Mouse (Mus musculus) kidney, postnatal 0 days (tissue): ENCODE results near the gene Tmem59. TPM values are rescaled to one million over a fixed set of nuclear protein-coding genes. Genes with fewer than 3 reads are reported as not detected.

Source experiments
- ATAC-seq: fragments of 200-750 bp; cut with Nextera tagmentation; replicated peaks from 2 replicates; pipeline ENCODE4 v1.8.0; 2017; ENCODE audit warnings: low read depth, moderate number of reproducible peaks, moderate TSS enrichment, moderate library complexity; ENCODE audit not compliant: low FRiP score
- DNase-seq: peaks from one replicate; pipeline ENCODE4 v3.0.0-alpha.2; 2016; ENCODE audit warnings: low spot score
- H3K27ac ChIP-seq: fragments of 300-500 bp; sonication (generic); 2 replicates; pipeline ENCODE4 v1.5.1; 2014; ENCODE audit warnings: mild to moderate bottlenecking
- H3K27me3 ChIP-seq: fragments of 300-500 bp; sonication (generic); 2 replicates; pipeline ENCODE4 v1.6.1; 2014; ENCODE audit warnings: low read length, mixed read lengths; ENCODE audit not compliant: insufficient read depth
- H3K36me3 ChIP-seq: fragments of 300-500 bp; sonication (generic); 2 replicates; pipeline ENCODE4 v1.6.1; 2014; ENCODE audit warnings: low read length, mixed read lengths; ENCODE audit not compliant: insufficient read depth
- H3K4me1 ChIP-seq: fragments of 300-500 bp; sonication (generic); replicated peaks from 2 replicates; pipeline ENCODE4 v1.6.1; 2014; ENCODE audit warnings: antibody characterized with exemption, low read length, mixed read lengths; ENCODE audit not compliant: insufficient read depth
- H3K4me2 ChIP-seq: fragments of 300-500 bp; sonication (generic); 2 replicates; pipeline ENCODE4 v1.6.1; 2014; ENCODE audit warnings: mild to moderate bottlenecking, low read length, moderate library complexity, mixed read lengths
- H3K4me3 ChIP-seq: fragments of 300-500 bp; sonication (generic); replicated peaks from 2 replicates; pipeline ENCODE4 v1.5.1; 2014; ENCODE audit warnings: low read depth, low read length
- H3K9ac ChIP-seq: fragments of 300-500 bp; sonication (generic); 2 replicates; pipeline ENCODE4 v1.6.1; 2014; ENCODE audit warnings: low read depth, low read length
- H3K9me3 ChIP-seq: fragments of 300-500 bp; sonication (generic); replicated peaks from 2 replicates; pipeline ENCODE4 v1.6.1; 2016; ENCODE audit warnings: low read length, inconsistent platforms, mixed read lengths
- CTCF ChIP-seq: IDR thresholded peaks from 2 replicates; pipeline ENCODE4 v1.5.1; 2016; ENCODE audit warnings: antibody characterized with exemption, low read depth, mild to moderate bottlenecking, moderate library complexity
- WGBS: fragments of 180-500 bp; shearing (Covaris S2); extraction: QIAGEN DNeasy Blood & Tissue Kit; methylation state at CpG from one replicate; pipeline ENCODE4 v1.1.7; 2014; 5-methylcytosine and 5-hydroxymethylcytosine counted together
- polyA plus RNA-seq: library from polyadenylated mRNA; unstranded; fragments of >200 nt; fragmentation: Nextera tagmentation; extraction: Ambion mirVana; gene quantifications from 2 replicates; pipeline ENCODE4 v1.2.1, GENCODE M21; 2015

The Tmem59 gene
- polyA plus RNA-seq, 1 experiment from 2014 or later, result 708 TPM

GRCm38 (mm10) chr4:107138948-107139835 lies 39.0 kb upstream of the Tmem59 start:
- ATAC-seq, result 0 out of 2 replicates have a peak, but pooled peaks have one; percentile 5
- DNase-seq, result no peak
- TF ChIP-seq CTCF, result no peak
- Histone ChIP-seq H3K9ac (no peak overlapping the region), H3K4me1 (peaks cover 32% of the 10 kb centered on the region), H3K9me3 (no peaks in the 10 kb centered on the region), H3K4me3 (no peak overlapping the region), H3K4me2 (no peak overlapping the region), H3K36me3 (no peaks in the 10 kb centered on the region; the same call in 1 of the 2 replicates), H3K27me3 (no peaks in the 10 kb centered on the region), H3K27ac (no peak overlapping the region; the same call in 1 of the 2 replicates)
- WGBS, result 50% methylated on average over 37 of the region's 37 CpGs

GRCm38 (mm10) chr4:107139836-107140631 lies 38.2 kb upstream of the Tmem59 start:
- no peak overlapping the region for H3K4me2 ChIP-seq
- peak; percentile 29; the same call in 1 of the 2 replicates for ATAC-seq
- no peaks in the 10 kb centered on the region for H3K9me3 ChIP-seq
- DNase-seq, result peak; percentile 74
- no peaks in the 10 kb centered on the region for H3K27me3 ChIP-seq
- H3K9ac ChIP-seq, result no peak overlapping the region
- H3K27ac ChIP-seq, result peak overlapping the region; percentile 68
- no peak overlapping the region for H3K4me3 ChIP-seq
- H3K4me1 ChIP-seq, result peaks cover 32% of the 10 kb centered on the region
- 24% methylated on average over 13 of the region's 13 CpGs for WGBS
- no peak for TF ChIP-seq CTCF
- H3K36me3 ChIP-seq, result no peaks in the 10 kb centered on the region; the same call in 1 of the 2 replicates

- Histone ChIP-seq H3K27ac (no peak overlapping the region), H3K4me2 (no peak overlapping the region), H3K36me3 (peaks cover 5% of the 10 kb centered on the region), H3K4me3 (no peak overlapping the region), H3K4me1 (peaks cover 16% of the 10 kb centered on the region), H3K9ac (no peak overlapping the region), H3K27me3 (no peaks in the 10 kb centered on the region), H3K9me3 (no peaks in the 10 kb centered on the region)
- TF ChIP-seq CTCF, result no peak
- WGBS, result 92% methylated on average over 8 of the region's 8 CpGs
- no peak for ATAC-seq
- no peak for DNase-seq
Observed at GRCm38 (mm10) chr4:107143511-107143910, 34.7 kb upstream of the Tmem59 start.

- Histone ChIP-seq H3K4me3 (no peak overlapping the region), H3K36me3 (peaks cover 6% of the 10 kb centered on the region), H3K9ac (no peak overlapping the region), H3K4me1 (no peaks in the 10 kb centered on the region), H3K4me2 (no peak overlapping the region), H3K9me3 (no peaks in the 10 kb centered on the region), H3K27me3 (no peaks in the 10 kb centered on the region), H3K27ac (no peak overlapping the region)
- WGBS, result 82% methylated on average over 6 of the region's 6 CpGs
- TF ChIP-seq CTCF, result no peak
- no peak for DNase-seq
- ATAC-seq, result no peak
Observed at GRCm38 (mm10) chr4:107150991-107151390, 27.2 kb upstream of the Tmem59 start.

GRCm38 (mm10) chr4:107152571-107152970 lies 25.6 kb upstream of the Tmem59 start:
- ATAC-seq (no peak), DNase-seq (no peak)
- no peaks in the 10 kb centered on the region for H3K27me3 ChIP-seq
- no peak overlapping the region for H3K27ac ChIP-seq
- no peak overlapping the region for H3K9ac ChIP-seq
- no peak for TF ChIP-seq CTCF
- H3K4me3 ChIP-seq, result no peak overlapping the region
- no peak overlapping the region for H3K4me2 ChIP-seq
- WGBS, result 87% methylated on average over 8 of the region's 8 CpGs
- 0 out of 2 replicates have a peak, but pooled peaks cover 3% of the 10 kb centered on the region for H3K36me3 ChIP-seq
- H3K4me1 ChIP-seq, result 0 out of 2 replicates have a peak, but pooled peaks cover 3% of the 10 kb centered on the region
- H3K9me3 ChIP-seq, result no peaks in the 10 kb centered on the region

- 34% methylated on average over 4 of the region's 4 CpGs for WGBS
- H3K36me3 ChIP-seq, result 0 out of 2 replicates have a peak, but pooled peaks cover 3% of the 10 kb centered on the region
- H3K9ac ChIP-seq, result no peak overlapping the region
- ATAC-seq (peak; percentile 30; the same call in 1 of the 2 replicates), DNase-seq (peak; percentile 44)
- H3K9me3 ChIP-seq, result no peaks in the 10 kb centered on the region
- no peak overlapping the region for H3K4me2 ChIP-seq
- H3K27ac ChIP-seq, result peak overlapping the region; percentile 64
- no peaks in the 10 kb centered on the region for H3K27me3 ChIP-seq
- 0 out of 2 replicates have a peak, but pooled peaks cover 5% of the 10 kb centered on the region for H3K4me1 ChIP-seq
- no peak for TF ChIP-seq CTCF
- H3K4me3 ChIP-seq, result no peak overlapping the region
Observed at GRCm38 (mm10) chr4:107156983-107157401, 21.2 kb upstream of the Tmem59 start.
